Mouse (Mus musculus) retina, embryonic 14.5 days (tissue): ENCODE measurements around the gene Gm43738.

Experiments used
- DNase-seq: peaks from one replicate; pipeline ENCODE4 v3.0.0-alpha.2; 2015; ENCODE audit warnings: low spot score

The Gm43738 gene

GRCm38 (mm10) chr3:89043359-89043758 lies 57.5 kb downstream of the Gm43738 start:
- peak; percentile 41 for DNase-seq
